ENCODE assay signal across 23 mouse cellular contexts in the genomic region with DNA sequence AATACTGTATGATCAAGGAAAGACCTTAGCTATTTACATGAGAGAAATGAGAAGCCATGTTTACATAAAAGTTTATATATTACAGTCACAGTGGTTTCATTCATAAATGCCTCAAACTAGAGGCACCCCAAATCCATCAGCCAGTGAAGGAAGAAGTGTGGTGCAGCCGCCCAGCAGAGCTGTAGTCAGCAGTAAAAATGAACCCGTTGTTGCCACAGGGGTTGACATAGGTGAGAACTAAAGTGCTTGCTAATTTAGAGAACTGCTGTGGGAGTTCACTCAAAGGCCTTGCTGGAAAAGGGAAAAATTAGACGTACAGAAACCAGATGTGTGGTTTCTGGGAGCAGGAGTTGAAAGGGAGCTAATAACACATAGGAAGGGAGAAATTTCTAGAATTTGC.
A peak's percentile ranks its signal among the peaks of the same experiment; 100 is the strongest.
DNase-seq lines count a peak whose midpoint lies in the region; ATAC-seq and TF ChIP-seq lines count a peak whose summit lies in the region.
"Had no signal": no experiment of that assay in that cellular context is flagged by ENCODE, and none has a peak within 500 bp of the region (broad histone marks: within the 10 kb centered on the region; RNA-seq: fewer than 3 reads in every experiment).

No protein-coding gene starts in this region.

- no peaks in the 10 kb centered on the region for H3K4me1 ChIP-seq in embryonic facial prominence, embryonic 11.5 days (ENCODE audit: control insufficient read depth, insufficient read depth, low read length)
- H3K4me1 ChIP-seq in embryonic facial prominence, embryonic 10.5 days: no peaks in the 10 kb centered on the region
- 0 out of 2 replicates have a peak, but pooled peaks cover 4% of the 10 kb centered on the region for H3K4me1 ChIP-seq in embryonic facial prominence, embryonic 14.5 days (ENCODE audit: control insufficient read depth, insufficient read depth, low read length)
- H3K4me1 ChIP-seq in limb, embryonic 14.5 days (ENCODE audit: control insufficient read depth, insufficient read depth, low read length): peaks cover 11% of the 10 kb centered on the region
- no peaks in the 10 kb centered on the region for H3K4me1 ChIP-seq in kidney, embryonic 14.5 days (ENCODE audit: control insufficient read depth, insufficient read depth, low read length)
- H3K4me1 ChIP-seq: embryonic facial prominence, embryonic 12.5 days; embryonic facial prominence, embryonic 15.5 days; forebrain, embryonic 10.5 days; forebrain, embryonic 12.5 days had no signal

- peak; percentile 13 for DNase-seq in embryonic facial prominence, embryonic 11.5 days (ENCODE audit: low spot score)
- no peak for DNase-seq in embryonic facial prominence, embryonic 10.5 days (ENCODE audit: low spot score)
- peak; percentile 43 for DNase-seq in embryonic facial prominence, embryonic 14.5 days (ENCODE audit: low spot score)
- peak; percentile 43 for DNase-seq in forelimb bud, embryonic 11.5 days (ENCODE audit: low read depth, low spot score)
- peak; percentile 43 for DNase-seq in limb, embryonic 14.5 days (ENCODE audit: low spot score)
- DNase-seq in lung, postnatal 4 days: no peak
- no peak for DNase-seq in thymus, postnatal 36 days
- DNase-seq: adrenal gland, adult 2 months; adrenal gland, postnatal 10 days; adrenal gland, postnatal 25 days; cerebellum, adult 11-12 months; cerebellum, adult 2 months; cerebellum, adult 9-10 months; cerebellum, postnatal 10 days; cerebellum, postnatal 25 days had no signal

- no peak for TF ChIP-seq POLR2A in limb, embryonic 14.5 days (IDR thresholded peaks at IDR 0.05; ENCODE audit: borderline replicate concordance, extremely low read depth, insufficient read depth, insufficient read length)

- no peaks in the 10 kb centered on the region for H3K27me3 ChIP-seq in embryonic facial prominence, embryonic 11.5 days (ENCODE audit: control insufficient read depth, insufficient read depth, low read length)
- no peaks in the 10 kb centered on the region for H3K27me3 ChIP-seq in embryonic facial prominence, embryonic 10.5 days (replicated peaks; ENCODE audit: low read depth, poor library complexity, severe bottlenecking)
- no peaks in the 10 kb centered on the region for H3K27me3 ChIP-seq in embryonic facial prominence, embryonic 14.5 days (replicated peaks; ENCODE audit: control insufficient read depth, insufficient read depth, low read length)
- H3K27me3 ChIP-seq in limb, embryonic 14.5 days (ENCODE audit: control insufficient read depth, insufficient read depth, low read length): no peaks in the 10 kb centered on the region
- no peaks in the 10 kb centered on the region for H3K27me3 ChIP-seq in kidney, embryonic 14.5 days (ENCODE audit: control insufficient read depth, insufficient read depth, low read length)
- H3K27me3 ChIP-seq: embryonic facial prominence, embryonic 12.5 days; embryonic facial prominence, embryonic 15.5 days; forebrain, embryonic 12.5 days had no signal

- no peak for ATAC-seq in embryonic facial prominence, embryonic 11.5 days (replicated peaks; ENCODE audit: insufficient number of reproducible peaks, low FRiP score, low TSS enrichment, low read depth)
- ATAC-seq in embryonic facial prominence, embryonic 14.5 days (ENCODE audit: low read depth): no peak
- peak; percentile 75 for ATAC-seq in limb, embryonic 14.5 days (ENCODE audit: low FRiP score, low read depth)
- ATAC-seq in kidney, embryonic 14.5 days (ENCODE audit: low FRiP score, low TSS enrichment): no peak
- ATAC-seq: forebrain, embryonic 14.5 days; forebrain, embryonic 16.5 days had no signal

- H3K4me2 ChIP-seq in embryonic facial prominence, embryonic 11.5 days (ENCODE audit: low read depth, low read length): no peak overlapping the region
- H3K4me2 ChIP-seq in embryonic facial prominence, embryonic 14.5 days (ENCODE audit: low read depth, low read length): no peak overlapping the region
- H3K4me2 ChIP-seq in limb, embryonic 14.5 days (replicated peaks; ENCODE audit: low read depth, low read length, severe bottlenecking): no peak overlapping the region
- no peak overlapping the region for H3K4me2 ChIP-seq in kidney, embryonic 14.5 days (replicated peaks; ENCODE audit: low read depth, low read length)
- H3K4me2 ChIP-seq: embryonic facial prominence, embryonic 12.5 days; embryonic facial prominence, embryonic 15.5 days; forebrain, embryonic 12.5 days had no signal

- H3K36me3 ChIP-seq in embryonic facial prominence, embryonic 11.5 days (replicated peaks; ENCODE audit: control insufficient read depth, insufficient read depth, low read depth, low read length): no peaks in the 10 kb centered on the region
- H3K36me3 ChIP-seq in embryonic facial prominence, embryonic 10.5 days (replicated peaks): no peaks in the 10 kb centered on the region
- H3K36me3 ChIP-seq in embryonic facial prominence, embryonic 14.5 days (ENCODE audit: control insufficient read depth, insufficient read depth, low read length): no peaks in the 10 kb centered on the region
- H3K36me3 ChIP-seq in limb, embryonic 14.5 days (ENCODE audit: control insufficient read depth, insufficient read depth, low read length): no peaks in the 10 kb centered on the region
- no peaks in the 10 kb centered on the region for H3K36me3 ChIP-seq in kidney, embryonic 14.5 days (ENCODE audit: control insufficient read depth, insufficient read depth, low read length)
- H3K36me3 ChIP-seq: embryonic facial prominence, embryonic 12.5 days; embryonic facial prominence, embryonic 15.5 days; forebrain, embryonic 10.5 days; forebrain, embryonic 12.5 days had no signal

- no peak overlapping the region for H3K27ac ChIP-seq in embryonic facial prominence, embryonic 11.5 days (replicated peaks; ENCODE audit: low read depth, low read length)
- no peak overlapping the region for H3K27ac ChIP-seq in embryonic facial prominence, embryonic 10.5 days (replicated peaks)
- no peak overlapping the region for H3K27ac ChIP-seq in embryonic facial prominence, embryonic 14.5 days (replicated peaks; ENCODE audit: low read depth, low read length)
- H3K27ac ChIP-seq in limb, embryonic 14.5 days (replicated peaks; ENCODE audit: low read depth, low read length): no peak overlapping the region
- no peak overlapping the region for H3K27ac ChIP-seq in kidney, embryonic 14.5 days (ENCODE audit: low read depth, low read length)
- H3K27ac ChIP-seq: embryonic facial prominence, embryonic 12.5 days; embryonic facial prominence, embryonic 15.5 days; forebrain, embryonic 10.5 days; forebrain, embryonic 12.5 days had no signal

- no peak overlapping the region for H3K4me3 ChIP-seq in embryonic facial prominence, embryonic 11.5 days (ENCODE audit: low read depth, low read length)
- H3K4me3 ChIP-seq in embryonic facial prominence, embryonic 10.5 days: no peak overlapping the region
- H3K4me3 ChIP-seq in embryonic facial prominence, embryonic 14.5 days (ENCODE audit: low read depth, low read length): no peak overlapping the region
- H3K4me3 ChIP-seq in limb, embryonic 14.5 days (replicated peaks; ENCODE audit: low read length): no peak overlapping the region
- H3K4me3 ChIP-seq in kidney, embryonic 14.5 days (ENCODE audit: low read length): no peak overlapping the region
- H3K4me3 ChIP-seq: embryonic facial prominence, embryonic 12.5 days; embryonic facial prominence, embryonic 15.5 days; erythroblast, embryonic 14.5 days; forebrain, embryonic 10.5 days; forebrain, embryonic 12.5 days had no signal

- no peaks in the 10 kb centered on the region for H3K9me3 ChIP-seq in embryonic facial prominence, embryonic 11.5 days (replicated peaks; ENCODE audit: control insufficient read depth, low read length)
- H3K9me3 ChIP-seq in embryonic facial prominence, embryonic 10.5 days: no peaks in the 10 kb centered on the region
- no peaks in the 10 kb centered on the region for H3K9me3 ChIP-seq in embryonic facial prominence, embryonic 14.5 days (ENCODE audit: control insufficient read depth, low read length)
- no peaks in the 10 kb centered on the region for H3K9me3 ChIP-seq in limb, embryonic 14.5 days (ENCODE audit: control insufficient read depth, low read length)
- H3K9me3 ChIP-seq in kidney, embryonic 14.5 days (ENCODE audit: control insufficient read depth, low read length): no peaks in the 10 kb centered on the region
- H3K9me3 ChIP-seq: embryonic facial prominence, embryonic 12.5 days; embryonic facial prominence, embryonic 15.5 days; forebrain, embryonic 10.5 days; forebrain, embryonic 12.5 days had no signal

- 46% methylated on average over 3 of the region's 3 CpGs for WGBS in embryonic facial prominence, embryonic 11.5 days
- 64% methylated on average over 3 of the region's 3 CpGs for WGBS in embryonic facial prominence, embryonic 10.5 days
- 20% methylated on average over 3 of the region's 3 CpGs for WGBS in embryonic facial prominence, embryonic 14.5 days
- 16% methylated on average over 3 of the region's 3 CpGs for WGBS in limb, embryonic 14.5 days
- WGBS in kidney, embryonic 14.5 days: 48% methylated on average over 3 of the region's 3 CpGs

- H3K9ac ChIP-seq in embryonic facial prominence, embryonic 11.5 days (replicated peaks; ENCODE audit: low read length): no peak overlapping the region
- H3K9ac ChIP-seq in embryonic facial prominence, embryonic 14.5 days (ENCODE audit: low read depth, low read length): no peak overlapping the region
- H3K9ac ChIP-seq in limb, embryonic 14.5 days (ENCODE audit: low read depth, low read length, severe bottlenecking): no peak overlapping the region
- H3K9ac ChIP-seq in kidney, embryonic 14.5 days (ENCODE audit: low read depth, low read length): no peak overlapping the region
- H3K9ac ChIP-seq: embryonic facial prominence, embryonic 12.5 days; embryonic facial prominence, embryonic 15.5 days; forebrain, embryonic 12.5 days had no signal

Comparison
In these comparisons a context has a peak if more than half of its experiments do, and no peak if none do; other contexts are left out.
1. DNase-seq: peak in embryonic facial prominence, embryonic 11.5 days (single experiment), embryonic facial prominence, embryonic 14.5 days (single experiment), forelimb bud, embryonic 11.5 days (single experiment) and limb, embryonic 14.5 days (single experiment); none in embryonic facial prominence, embryonic 10.5 days (single experiment), lung, postnatal 4 days (0 of 2) and thymus, postnatal 36 days (0 of 2).